Mouse (Mus musculus) stomach, embryonic 16.5 days (tissue): Measurements from ENCODE around the gene Gnaq. TPM values are rescaled to one million over a fixed set of nuclear protein-coding genes. Genes with fewer than 3 reads are reported as not detected.

Experiments used
- ATAC-seq: fragments of 200-750 bp; cut with Nextera tagmentation; 2 replicates; pipeline ENCODE4 v1.8.0; 2017; ENCODE audit warnings: moderate number of reproducible peaks, moderate TSS enrichment; ENCODE audit not compliant: insufficient read depth, low FRiP score
- H3K27ac ChIP-seq: fragments of 300-500 bp; sonication (generic); 2 replicates; pipeline ENCODE4 v1.5.1; 2014; ENCODE audit warnings: low read length
- H3K27me3 ChIP-seq: fragments of 300-500 bp; sonication (generic); 2 replicates; pipeline ENCODE4 v1.6.1; 2014; ENCODE audit warnings: low read length, control low read depth, mixed read lengths; ENCODE audit not compliant: control insufficient read depth, insufficient read depth
- H3K36me3 ChIP-seq: fragments of 300-500 bp; sonication (generic); 2 replicates; pipeline ENCODE4 v1.6.1; 2014; ENCODE audit warnings: low read length; ENCODE audit not compliant: control insufficient read depth, insufficient read depth
- H3K4me1 ChIP-seq: fragments of 300-500 bp; sonication (generic); 2 replicates; pipeline ENCODE4 v1.6.1; 2014; ENCODE audit warnings: low read length, control low read depth, mixed read lengths; ENCODE audit not compliant: control insufficient read depth, insufficient read depth
- H3K4me2 ChIP-seq: fragments of 300-500 bp; sonication (generic); 2 replicates; pipeline ENCODE4 v1.6.1; 2014; ENCODE audit warnings: low read depth, low read length, mixed read lengths
- H3K4me3 ChIP-seq: fragments of 300-500 bp; sonication (generic); replicated peaks from 2 replicates; pipeline ENCODE4 v1.5.1; 2014; ENCODE audit warnings: mild to moderate bottlenecking, low read length
- H3K9ac ChIP-seq: fragments of 300-500 bp; sonication (generic); 2 replicates; pipeline ENCODE4 v1.6.1; 2014; ENCODE audit warnings: low read length
- H3K9me3 ChIP-seq: fragments of 300-500 bp; sonication (generic); replicated peaks from 2 replicates; pipeline ENCODE4 v1.6.1; 2016; ENCODE audit warnings: low read length, control low read depth; ENCODE audit not compliant: control insufficient read depth
- whole genome bisulfite sequencing: fragments of 180-500 bp; shearing (Covaris S2); extraction: QIAGEN DNeasy Blood & Tissue Kit; methylation state at CpG from one replicate; pipeline ENCODE4 v1.1.7; 2014; 5-methylcytosine and 5-hydroxymethylcytosine counted together
- polyA plus RNA-seq: library from polyadenylated mRNA; unstranded; fragments of >200 nt; fragmentation: Nextera tagmentation; extraction: Ambion mirVana; gene quantifications from 2 replicates; pipeline ENCODE4 v1.2.1, GENCODE M21; 2015

Gene Gnaq
- polyA plus RNA-seq, 1 experiment from 2014 or later: 38.8 TPM

GRCm38 (mm10) chr19:16138064-16138580, 5.5 kb downstream of the Gnaq start:
- no peaks in the 10 kb centered on the region for H3K27me3 ChIP-seq
- no peak overlapping the region; the same call in 1 of the 2 replicates for H3K9ac ChIP-seq
- peaks cover 60% of the 10 kb centered on the region for H3K4me1 ChIP-seq
- H3K4me2 ChIP-seq: no peak overlapping the region; the same call in 1 of the 2 replicates
- no peak for ATAC-seq
- no peak overlapping the region for H3K27ac ChIP-seq
- H3K9me3 ChIP-seq: no peaks in the 10 kb centered on the region
- no peak overlapping the region; the same call in 1 of the 2 replicates for H3K4me3 ChIP-seq
- no peaks in the 10 kb centered on the region for H3K36me3 ChIP-seq
- 48% methylated on average over 5 of the region's 5 CpGs for WGBS

- H3K36me3 ChIP-seq: no peaks in the 10 kb centered on the region
- H3K27ac ChIP-seq: no peak overlapping the region
- H3K4me1 ChIP-seq: peaks cover 46% of the 10 kb centered on the region
- no peaks in the 10 kb centered on the region for H3K27me3 ChIP-seq
- 0 out of 2 replicates have a peak overlapping the region, but pooled peaks have one; percentile 16 for H3K9ac ChIP-seq
- no peaks in the 10 kb centered on the region for H3K9me3 ChIP-seq
- H3K4me2 ChIP-seq: no peak overlapping the region
- no peak for ATAC-seq
- H3K4me3 ChIP-seq: no peak overlapping the region
- 55% methylated on average over 4 of the region's 4 CpGs for WGBS
Observed at GRCm38 (mm10) chr19:16140710-16141109, 8.1 kb downstream of the Gnaq start.

GRCm38 (mm10) chr19:16141857-16142256, 9.2 kb downstream of the Gnaq start:
- peaks cover 45% of the 10 kb centered on the region for H3K4me1 ChIP-seq
- H3K9me3 ChIP-seq: no peaks in the 10 kb centered on the region
- no peak overlapping the region for H3K27ac ChIP-seq
- H3K36me3 ChIP-seq: no peaks in the 10 kb centered on the region
- WGBS: 63% methylated on average over 4 of the region's 4 CpGs
- H3K9ac ChIP-seq: no peak overlapping the region
- H3K4me2 ChIP-seq: no peak overlapping the region
- no peak; the same call in 1 of the 2 replicates for ATAC-seq
- no peaks in the 10 kb centered on the region for H3K27me3 ChIP-seq
- H3K4me3 ChIP-seq: no peak overlapping the region

- Histone ChIP-seq H3K9me3 (no peaks in the 10 kb centered on the region), H3K4me3 (no peak overlapping the region), H3K27ac (no peak overlapping the region), H3K27me3 (no peaks in the 10 kb centered on the region), H3K36me3 (no peaks in the 10 kb centered on the region), H3K9ac (no peak overlapping the region), H3K4me1 (peaks cover 41% of the 10 kb centered on the region), H3K4me2 (no peak overlapping the region)
- ATAC-seq: no peak
- WGBS: 91% methylated on average over 10 of the region's 10 CpGs
Observed at GRCm38 (mm10) chr19:16142990-16143389, 10.4 kb downstream of the Gnaq start.

GRCm38 (mm10) chr19:16147446-16147845, 14.8 kb downstream of the Gnaq start:
- no peaks in the 10 kb centered on the region for H3K27me3 ChIP-seq
- no peak for ATAC-seq
- no peak overlapping the region for H3K27ac ChIP-seq

GRCm38 (mm10) chr19:16149094-16149493, 16.5 kb downstream of the Gnaq start:
- no peak for ATAC-seq
- 85% methylated on average over 1 of the region's 1 CpGs for WGBS
- no peak overlapping the region for H3K9ac ChIP-seq
- H3K4me3 ChIP-seq: no peak overlapping the region
- no peaks in the 10 kb centered on the region for H3K27me3 ChIP-seq
- no peak overlapping the region for H3K4me2 ChIP-seq
- H3K9me3 ChIP-seq: no peaks in the 10 kb centered on the region
- no peak overlapping the region for H3K27ac ChIP-seq
- H3K4me1 ChIP-seq: peaks cover 12% of the 10 kb centered on the region
- H3K36me3 ChIP-seq: no peaks in the 10 kb centered on the region

More at GRCm38 (mm10) chr19:16147446-16147845, 14.8 kb downstream of the Gnaq start:
- H3K4me1 ChIP-seq: peaks cover 12% of the 10 kb centered on the region
- H3K4me2 ChIP-seq: no peak overlapping the region
- 82% methylated on average over 6 of the region's 6 CpGs for WGBS
- H3K9ac ChIP-seq: no peak overlapping the region
- no peaks in the 10 kb centered on the region for H3K36me3 ChIP-seq
- no peak overlapping the region for H3K4me3 ChIP-seq
- no peaks in the 10 kb centered on the region for H3K9me3 ChIP-seq

- no peaks in the 10 kb centered on the region for H3K27me3 ChIP-seq
- H3K27ac ChIP-seq: no peak overlapping the region
- WGBS: 49% methylated on average over 7 of the region's 7 CpGs
- no peak for ATAC-seq
- peaks cover 14% of the 10 kb centered on the region for H3K4me1 ChIP-seq
- H3K9ac ChIP-seq: no peak overlapping the region
- no peak overlapping the region for H3K4me2 ChIP-seq
- no peak overlapping the region for H3K4me3 ChIP-seq
- no peaks in the 10 kb centered on the region for H3K36me3 ChIP-seq
- no peaks in the 10 kb centered on the region for H3K9me3 ChIP-seq
Observed at GRCm38 (mm10) chr19:16150328-16150727, 17.7 kb downstream of the Gnaq start.

GRCm38 (mm10) chr19:16153851-16154250, 21.2 kb downstream of the Gnaq start:
- H3K27ac ChIP-seq: no peak overlapping the region
- no peak overlapping the region for H3K4me3 ChIP-seq
- no peaks in the 10 kb centered on the region for H3K36me3 ChIP-seq
- no peaks in the 10 kb centered on the region for H3K9me3 ChIP-seq
- H3K4me1 ChIP-seq: peaks cover 10% of the 10 kb centered on the region
- H3K9ac ChIP-seq: no peak overlapping the region
- no peak for ATAC-seq
- H3K4me2 ChIP-seq: no peak overlapping the region
- WGBS: 90% methylated on average over 3 of the region's 3 CpGs
- no peaks in the 10 kb centered on the region for H3K27me3 ChIP-seq

GRCm38 (mm10) chr19:16154480-16154879, 21.8 kb downstream of the Gnaq start:
- H3K4me2 ChIP-seq: no peak overlapping the region
- no peak overlapping the region for H3K27ac ChIP-seq
- H3K4me1 ChIP-seq: peaks cover 10% of the 10 kb centered on the region
- no peaks in the 10 kb centered on the region for H3K9me3 ChIP-seq
- no peak for ATAC-seq
- no peaks in the 10 kb centered on the region for H3K27me3 ChIP-seq
- no peaks in the 10 kb centered on the region for H3K36me3 ChIP-seq
- no peak overlapping the region for H3K9ac ChIP-seq
- H3K4me3 ChIP-seq: no peak overlapping the region
